Mouse (Mus musculus): ENCODE results near the gene Phkg2.

Phkg2 gene

DNA sequence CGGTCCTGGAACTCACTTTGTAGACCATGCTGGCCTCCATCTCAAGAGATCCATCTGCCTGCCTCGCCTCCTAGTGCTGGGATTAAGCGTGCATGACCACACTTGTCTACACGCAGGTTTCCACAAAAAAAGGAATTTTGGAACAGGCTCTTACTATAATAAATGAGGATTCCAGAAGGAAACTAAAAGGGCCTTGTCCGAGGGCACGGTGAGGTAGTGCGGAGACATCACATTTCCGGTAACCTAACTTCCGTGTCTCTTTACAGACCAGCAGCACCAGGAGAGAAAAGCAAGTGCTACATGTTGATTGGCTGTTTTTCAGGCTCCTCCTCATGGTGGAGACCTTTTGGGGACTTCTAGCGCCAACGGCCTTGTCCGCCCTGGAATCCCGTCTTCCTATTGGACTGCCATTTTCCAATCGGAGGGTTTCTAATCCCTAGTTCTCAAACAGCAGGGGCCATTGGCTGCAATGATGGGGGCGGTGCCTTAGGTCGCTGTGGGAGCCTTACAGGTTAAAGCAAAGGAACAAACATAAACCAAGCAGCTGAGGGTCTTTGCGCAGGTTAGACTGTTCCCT, at the start of gene Phkg2:
Gene Phkg2 (plus strand): TSS at position 446 of the 577 bp plus-strand sequence.
- DNase-seq = peak; percentile 90

DNA sequence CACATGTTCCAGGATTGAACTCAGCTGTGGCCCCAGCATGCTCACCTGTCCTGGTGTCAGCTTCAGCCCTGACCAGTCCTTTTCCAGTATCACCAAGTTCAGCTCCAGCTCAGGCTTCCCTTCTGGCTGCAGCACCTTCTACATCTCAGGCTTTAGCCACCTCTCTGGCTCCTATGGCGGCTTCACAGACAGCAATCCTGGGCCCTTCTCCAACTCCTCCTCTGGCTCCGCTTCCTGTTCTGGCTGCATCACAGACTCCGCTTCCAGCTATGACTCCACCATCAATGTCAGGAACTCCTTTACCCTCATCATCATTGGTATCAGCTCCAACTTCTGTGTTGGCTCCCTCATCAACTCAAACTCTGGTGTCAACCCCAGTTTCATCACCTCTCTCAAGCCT, 31.5 kb upstream of the Phkg2 start:
- no peak for DNase-seq

DNA sequence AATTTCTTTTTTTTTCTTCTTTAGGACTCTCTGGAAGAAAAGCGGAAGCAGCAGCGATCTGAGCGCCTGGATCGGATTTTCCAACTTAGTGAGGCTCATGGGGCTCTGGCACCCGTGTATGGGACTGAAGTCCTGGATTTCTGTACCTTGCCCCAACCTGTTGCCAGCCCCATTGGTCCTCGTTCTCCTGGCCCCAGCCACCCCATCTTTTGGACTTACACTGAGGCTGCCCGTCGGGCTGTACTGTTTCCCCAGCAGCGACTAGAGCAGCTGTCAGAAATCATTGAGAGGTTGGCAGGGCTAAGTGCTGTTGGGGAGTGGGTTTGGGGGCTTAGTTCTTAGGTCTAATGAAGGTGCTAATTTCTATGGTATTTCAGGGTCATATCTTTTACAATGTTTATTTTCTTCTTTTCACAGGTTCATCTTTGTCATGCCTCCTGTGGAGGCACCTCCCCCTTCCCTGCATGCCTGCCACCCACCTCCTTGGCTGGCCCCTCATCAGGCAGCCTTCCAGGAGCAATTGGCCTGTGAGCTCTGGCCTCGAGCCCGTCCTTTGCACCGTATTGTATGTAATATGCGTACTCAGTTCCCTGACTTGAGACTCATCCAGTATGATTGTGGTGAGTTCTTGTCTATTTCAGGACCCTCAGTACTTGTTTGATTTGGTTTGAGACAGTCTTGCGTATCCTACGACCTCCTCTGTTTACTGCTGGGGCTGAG, 23.9 kb upstream of the Phkg2 start:
- no peak for DNase-seq

DNA sequence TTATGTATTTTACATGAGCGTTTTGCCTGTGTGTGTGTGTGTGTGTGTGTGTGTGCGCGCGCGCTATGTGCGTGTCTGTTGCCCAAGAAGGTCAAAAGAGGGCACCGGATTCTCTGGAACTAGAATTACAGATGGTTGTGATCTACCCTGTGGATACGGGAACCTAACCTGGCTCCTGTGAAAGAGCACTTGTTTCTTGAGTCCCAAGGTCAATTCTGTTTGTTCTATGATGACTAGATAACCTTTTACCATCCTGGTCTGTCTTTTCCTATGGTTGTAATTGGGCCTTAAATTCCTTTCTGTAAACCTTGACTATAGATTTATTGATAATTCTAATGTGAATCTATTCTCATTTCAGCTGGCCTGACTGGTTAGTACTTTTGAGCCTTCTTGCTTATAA, 21.6 kb upstream of the Phkg2 start:
- DNase-seq = no peak

DNA sequence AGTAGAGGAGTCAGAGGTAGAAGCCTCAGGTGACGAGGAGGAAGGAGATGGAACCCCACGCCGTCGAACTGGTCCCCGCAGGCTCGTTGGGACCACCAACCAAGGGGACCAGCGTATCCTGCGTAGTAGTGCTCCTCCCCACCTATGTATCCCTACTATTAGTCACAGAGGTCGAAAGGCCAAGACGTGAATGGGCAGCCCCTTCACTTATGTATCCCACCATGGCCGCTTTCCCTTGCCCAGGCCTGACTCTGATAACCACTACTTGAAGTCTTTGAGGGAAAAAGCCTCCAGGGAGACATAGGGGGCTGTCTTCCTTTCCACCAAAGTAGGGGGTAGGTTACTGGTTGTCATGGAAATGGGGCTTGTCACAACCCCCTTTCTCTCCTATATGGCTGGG, 12.6 kb upstream of the Phkg2 start:
- no peak for DNase-seq

DNA sequence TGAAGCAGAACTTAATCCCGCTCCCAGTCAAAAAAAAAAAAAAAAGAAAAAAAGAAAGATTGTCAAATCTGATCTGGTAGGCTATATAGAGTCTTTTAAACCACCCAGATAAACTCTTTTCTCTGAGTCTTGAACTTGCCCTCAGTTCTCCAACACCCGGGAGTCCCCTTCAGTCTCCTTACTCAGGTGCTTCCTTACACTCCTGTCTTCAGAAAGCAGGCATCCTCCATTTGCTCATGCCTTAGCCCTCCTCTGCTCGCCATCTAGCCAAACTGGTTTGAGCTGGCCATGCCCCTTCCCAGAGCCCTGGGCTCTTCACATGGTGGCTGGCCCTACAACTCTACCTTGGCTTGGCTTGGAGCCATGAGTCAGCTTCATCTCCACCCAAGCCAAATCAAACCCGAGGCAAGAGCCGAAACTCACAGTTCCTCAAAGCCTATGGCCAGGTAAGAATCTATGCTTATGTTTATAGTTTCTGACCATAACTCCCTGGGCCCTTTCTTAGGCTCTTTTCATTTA, 11.7 kb upstream of the Phkg2 start, which contains the start of gene Tmem265:
Gene Tmem265 (plus strand): TSS at position 51 of the 519 bp plus-strand sequence.
- no peak for DNase-seq

DNA sequence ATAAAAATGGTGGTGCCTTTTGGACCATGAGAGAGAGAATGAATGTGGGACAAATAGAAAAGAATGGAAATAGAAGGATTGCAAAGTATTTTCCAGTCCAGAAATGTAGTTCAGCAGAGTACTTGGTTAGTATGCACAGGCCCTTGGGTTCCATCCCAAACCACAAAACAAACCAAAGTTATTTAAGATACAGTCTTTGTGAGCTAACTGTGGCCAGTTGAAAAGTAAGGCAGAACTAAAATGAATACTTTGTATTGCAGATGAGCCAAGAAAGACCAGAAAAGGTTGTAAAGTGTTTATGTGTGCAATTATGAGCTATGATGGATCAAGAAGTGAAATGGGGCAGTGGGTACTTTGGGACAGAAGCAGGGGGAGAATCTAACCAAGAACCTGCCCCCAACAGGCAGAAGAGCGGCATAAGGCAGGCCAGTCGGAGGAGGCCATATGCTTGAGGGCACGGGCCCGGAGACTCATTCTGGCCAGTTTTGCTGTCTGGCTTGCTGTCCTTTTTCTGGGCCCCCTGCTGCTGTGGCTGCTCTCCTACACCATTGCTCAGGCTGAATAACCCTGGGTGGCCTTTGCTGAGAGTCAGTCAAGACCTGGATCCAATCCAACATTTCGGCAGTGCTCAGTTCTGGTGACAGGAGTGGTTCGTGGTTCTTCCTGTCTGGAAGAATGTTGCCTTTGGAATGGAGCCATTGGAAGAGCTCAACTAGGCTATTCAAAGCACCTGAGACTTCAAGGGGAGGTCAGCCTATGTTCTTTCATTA, 8.6 kb upstream of the Phkg2 start:
- no peak for DNase-seq

DNA sequence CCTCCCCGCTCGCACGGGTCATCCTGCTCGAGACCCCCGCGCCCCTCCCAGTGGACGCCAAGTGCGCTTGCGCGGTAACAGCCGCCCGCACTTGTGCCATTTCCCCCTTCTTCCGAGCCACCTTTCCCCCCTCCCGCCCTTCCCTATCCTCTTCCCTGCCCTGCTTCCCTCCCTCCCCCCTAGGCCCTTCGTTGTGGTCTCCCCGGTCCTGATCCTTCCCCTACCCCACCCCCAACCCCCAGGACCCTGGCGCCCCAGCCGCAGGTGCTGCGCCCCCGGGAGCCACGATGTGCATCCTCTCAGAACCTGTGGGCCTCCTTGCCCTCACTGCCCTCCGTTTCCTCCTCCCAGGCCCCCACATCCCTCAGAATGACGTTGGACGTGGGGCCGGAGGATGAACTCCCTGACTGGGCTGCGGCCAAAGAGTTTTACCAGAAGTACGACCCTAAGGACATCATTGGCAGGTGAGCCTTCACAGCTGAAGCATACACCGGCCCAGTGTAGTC, 416 bp downstream of the Phkg2 start:
- DNase-seq = peak; percentile 52

DNA sequence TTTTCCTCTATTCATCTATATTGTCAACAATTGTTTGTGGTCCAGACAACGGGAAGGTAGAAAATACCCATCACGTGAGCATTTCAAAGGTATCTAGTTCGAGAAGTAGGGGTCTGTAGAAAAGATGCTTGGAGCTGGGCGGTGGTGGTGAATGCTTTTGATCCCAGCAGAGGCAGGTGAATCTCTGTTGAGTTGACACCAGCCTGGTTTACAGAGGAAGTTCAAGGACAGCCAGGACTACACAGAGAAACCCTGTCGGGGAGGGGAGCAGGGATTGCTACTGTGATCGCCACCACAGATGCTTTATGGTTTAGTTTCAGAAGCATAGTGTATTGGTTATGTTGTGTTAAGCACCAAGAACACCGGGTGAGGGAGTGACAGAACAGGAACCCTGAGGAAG, 975 bp downstream of the Phkg2 start:
- no peak for DNase-seq

DNA sequence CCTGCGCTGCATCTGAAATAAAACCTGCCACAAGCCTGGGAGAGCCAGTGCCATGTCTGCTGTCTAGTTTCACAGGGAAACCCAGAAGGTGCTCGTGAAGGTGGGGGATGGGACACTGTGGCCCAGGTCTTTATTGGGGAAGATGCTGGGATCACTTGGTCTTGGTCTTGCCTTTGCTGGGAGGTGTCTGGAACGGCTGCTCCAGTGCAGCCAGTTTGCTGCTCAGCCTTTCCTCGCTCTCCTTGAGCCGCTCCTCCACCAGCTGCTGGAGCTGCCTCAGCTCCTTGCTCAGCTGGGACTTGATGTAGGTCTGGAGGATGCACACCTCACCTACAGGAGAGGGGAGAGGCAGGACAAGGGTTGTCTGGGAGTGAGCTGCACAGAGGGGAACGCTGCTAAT, 10.1 kb downstream of the Phkg2 start:
- no peak for DNase-seq

DNA sequence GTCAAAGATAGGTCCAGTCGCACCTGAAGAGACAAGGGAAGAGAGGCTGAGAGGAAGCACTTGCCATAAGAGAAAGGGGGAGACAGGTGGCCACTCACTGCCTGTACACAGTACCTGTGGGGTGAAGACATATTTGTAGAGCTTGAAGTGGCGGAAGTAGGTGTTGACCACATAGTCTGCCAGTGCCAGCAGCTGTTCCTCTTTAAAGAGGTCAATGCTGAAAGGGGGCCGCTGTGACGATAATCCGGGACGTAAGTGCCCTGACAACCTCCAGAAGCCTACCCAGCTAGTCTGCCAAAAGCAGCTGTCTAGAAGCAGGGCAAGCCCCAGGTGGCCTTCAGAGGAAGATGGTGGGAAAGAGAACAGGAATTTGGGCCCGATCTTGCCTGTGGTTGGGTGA, 11.9 kb downstream of the Phkg2 start:
- DNase-seq = no peak

DNA sequence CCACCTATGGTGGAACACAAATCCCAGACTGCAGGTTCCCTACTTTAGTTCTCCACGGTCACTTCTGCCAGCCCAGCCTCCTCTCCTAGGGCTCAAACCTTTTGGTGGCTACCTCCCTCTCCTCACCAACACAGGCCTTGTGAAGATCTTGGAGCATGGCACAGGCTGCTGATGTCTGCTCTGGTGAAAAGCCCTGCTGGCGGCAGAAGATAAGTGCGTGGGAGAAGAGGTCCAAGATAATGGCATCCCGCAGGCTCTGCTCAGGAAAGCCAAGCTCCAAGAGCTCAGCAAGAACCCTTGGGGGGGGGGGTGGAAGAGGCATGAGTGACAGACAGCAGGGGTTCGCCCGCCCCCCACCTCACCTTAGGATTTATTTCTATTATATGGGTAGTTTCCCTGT, 13.0 kb downstream of the Phkg2 start:
- no peak for DNase-seq

DNA sequence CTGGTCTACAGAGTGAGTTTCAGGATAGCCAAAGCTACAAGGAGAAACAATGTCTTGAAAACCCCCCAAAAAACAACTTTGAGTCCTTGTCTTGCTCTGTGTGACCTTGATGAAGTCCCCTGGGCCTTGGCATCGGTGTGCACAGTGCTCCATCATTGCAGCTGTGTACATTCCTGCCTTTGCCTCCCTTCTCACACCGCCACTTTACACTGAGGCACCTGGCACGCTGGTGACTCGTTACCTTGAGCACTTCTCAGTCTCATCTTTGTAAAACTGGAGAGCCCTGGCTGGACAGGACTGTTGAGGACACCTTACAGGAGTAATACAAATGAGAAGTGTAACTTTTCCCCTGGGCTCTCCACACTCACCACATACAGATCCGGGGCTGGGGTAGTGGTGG, 14.1 kb downstream of the Phkg2 start:
- DNase-seq = no peak

DNA sequence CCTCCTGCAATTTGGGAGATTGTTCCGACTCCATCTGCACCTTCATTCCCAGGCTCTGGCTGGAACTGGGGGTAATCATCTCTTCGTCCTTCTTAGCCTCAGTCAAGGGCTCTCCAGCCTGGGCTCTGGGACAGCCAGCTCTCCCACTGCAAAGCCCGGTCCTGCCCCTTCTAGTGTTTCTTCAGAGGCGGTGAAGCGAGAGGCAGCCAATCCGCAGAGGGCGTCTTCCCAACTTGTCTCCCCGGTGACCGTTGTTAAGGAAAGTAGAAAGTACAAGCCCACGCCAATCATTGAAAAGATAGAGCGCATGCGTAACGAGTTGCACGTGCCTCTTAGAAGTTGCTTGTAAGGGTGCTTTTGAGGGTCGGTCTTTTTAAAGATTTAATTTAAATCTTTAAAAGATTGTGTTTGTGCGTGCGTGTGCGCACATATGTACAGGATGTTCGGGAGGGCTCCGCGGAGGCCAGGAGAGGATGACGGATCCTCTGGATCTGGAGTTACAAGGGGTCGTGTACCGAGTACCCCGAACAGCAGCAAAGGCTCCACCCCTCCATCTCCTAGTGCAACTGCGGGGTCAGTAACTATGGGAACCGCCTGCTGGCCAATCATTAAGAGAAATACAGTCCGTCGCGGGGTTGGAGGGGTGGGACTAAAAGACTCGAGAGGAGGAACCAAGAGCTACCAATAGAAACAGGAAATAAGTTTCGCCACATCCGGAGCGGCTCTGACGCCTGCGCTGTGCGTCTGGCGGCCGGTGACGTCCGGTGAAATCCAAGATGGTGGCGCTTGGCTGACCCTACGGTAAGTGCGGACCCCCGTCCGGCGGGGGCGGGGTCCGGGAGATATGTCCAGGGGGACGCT, 15.1 kb downstream of the Phkg2 start, which contains the start of the genes Ccdc189 and Rnf40:
Gene Ccdc189 (minus strand): TSS at position 585 of the 861 bp plus-strand sequence.
Gene Rnf40 (plus strand): TSS at position 757 of the 861 bp plus-strand sequence.
- DNase-seq = peak; percentile 90

DNA sequence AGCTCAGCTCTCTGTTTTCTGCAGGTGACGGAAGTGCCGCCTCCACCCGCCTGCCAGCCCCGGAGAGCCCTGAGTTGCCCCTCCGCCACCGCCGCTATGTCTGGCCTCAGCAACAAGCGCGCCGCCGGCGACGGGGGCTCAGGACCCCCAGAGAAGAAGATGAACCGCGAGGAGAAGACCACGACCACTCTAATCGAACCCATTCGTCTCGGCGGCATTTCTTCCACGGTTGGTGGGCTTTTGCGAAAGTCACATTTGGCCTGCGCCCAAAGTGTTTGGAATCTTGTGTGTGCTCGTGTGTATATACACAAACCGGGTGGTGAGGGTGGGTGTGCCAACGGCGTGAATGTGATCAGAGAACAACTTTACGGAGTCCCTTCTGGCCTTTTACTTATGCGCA, 15.8 kb downstream of the Phkg2 start:
- DNase-seq = no peak

DNA sequence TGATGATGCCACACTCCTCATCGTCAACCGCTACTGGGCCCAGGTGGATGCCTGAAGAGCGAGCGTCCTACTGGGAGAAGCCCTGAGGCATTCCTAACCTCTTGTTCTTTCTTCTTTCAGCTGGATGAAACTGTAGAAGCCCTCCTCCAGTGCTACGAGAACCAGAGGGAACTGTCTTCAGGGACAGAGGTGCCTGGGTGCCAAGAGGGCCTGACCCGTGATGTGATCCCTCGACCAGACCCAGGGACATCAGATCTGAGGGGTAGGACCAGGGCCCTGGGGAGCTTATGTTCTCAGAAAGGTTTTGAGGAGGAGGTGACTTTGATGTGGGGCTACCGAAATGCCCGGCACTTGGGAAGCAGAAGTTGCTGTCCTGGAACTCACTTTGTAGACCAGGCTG, 16.5 kb downstream of the Phkg2 start:
- DNase-seq = no peak

DNA sequence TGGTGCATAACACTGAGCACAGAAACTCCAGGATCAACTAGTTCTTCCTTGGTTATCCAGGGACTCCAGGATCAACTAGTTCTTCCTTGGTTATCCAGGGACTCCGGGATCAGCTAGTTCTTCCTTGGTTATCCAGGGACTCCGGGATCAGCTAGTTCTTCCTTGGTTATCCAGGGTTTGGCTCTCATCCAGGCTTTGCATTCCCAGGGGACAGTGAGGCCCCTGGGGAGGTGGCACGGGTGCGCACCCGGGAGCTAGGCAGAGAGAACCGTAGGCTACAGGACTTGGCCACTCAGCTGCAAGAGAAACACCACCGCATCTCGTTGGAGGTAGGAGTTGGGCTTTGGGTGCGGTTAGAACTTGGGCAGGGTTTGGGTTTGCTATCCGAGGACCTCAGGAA, 18.0 kb downstream of the Phkg2 start:
- DNase-seq = no peak

DNA sequence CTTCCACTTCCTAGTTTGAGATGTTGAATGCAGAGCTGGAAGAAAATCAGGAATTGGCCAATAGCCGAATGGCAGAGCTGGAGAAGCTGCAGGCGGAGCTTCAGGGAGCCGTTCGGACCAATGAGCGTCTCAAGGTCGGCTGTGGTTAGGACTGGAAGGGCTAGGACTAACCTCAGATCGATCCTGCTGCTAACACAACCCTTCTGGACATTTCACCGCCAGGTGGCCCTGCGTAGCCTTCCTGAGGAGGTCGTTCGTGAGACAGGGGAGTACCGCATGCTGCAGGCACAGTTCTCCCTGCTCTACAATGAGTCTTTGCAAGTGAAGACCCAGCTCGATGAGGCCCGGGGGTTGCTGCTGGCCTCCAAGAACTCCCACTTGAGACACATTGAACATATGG, 19.4 kb downstream of the Phkg2 start:
- no peak for DNase-seq

DNA sequence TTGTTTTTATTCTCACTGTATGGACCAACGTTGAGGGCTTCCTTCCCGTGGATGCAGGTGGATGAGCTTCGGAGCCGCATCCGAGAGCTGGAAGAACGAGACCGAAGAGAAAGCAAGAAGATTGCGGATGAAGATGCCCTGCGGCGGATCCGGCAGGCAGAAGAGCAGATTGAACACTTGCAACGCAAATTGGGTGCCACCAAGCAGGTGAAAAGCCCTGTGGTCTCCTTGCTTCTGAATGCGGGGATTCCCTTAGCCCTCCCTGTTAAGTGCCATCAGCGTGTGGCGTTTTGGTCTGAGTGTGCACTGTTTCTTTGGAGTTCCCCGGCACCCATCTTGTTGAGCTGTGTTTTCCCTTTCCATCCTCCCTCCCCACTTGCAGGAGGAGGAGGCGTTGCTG, 23.6 kb downstream of the Phkg2 start:
- DNase-seq = no peak

DNA sequence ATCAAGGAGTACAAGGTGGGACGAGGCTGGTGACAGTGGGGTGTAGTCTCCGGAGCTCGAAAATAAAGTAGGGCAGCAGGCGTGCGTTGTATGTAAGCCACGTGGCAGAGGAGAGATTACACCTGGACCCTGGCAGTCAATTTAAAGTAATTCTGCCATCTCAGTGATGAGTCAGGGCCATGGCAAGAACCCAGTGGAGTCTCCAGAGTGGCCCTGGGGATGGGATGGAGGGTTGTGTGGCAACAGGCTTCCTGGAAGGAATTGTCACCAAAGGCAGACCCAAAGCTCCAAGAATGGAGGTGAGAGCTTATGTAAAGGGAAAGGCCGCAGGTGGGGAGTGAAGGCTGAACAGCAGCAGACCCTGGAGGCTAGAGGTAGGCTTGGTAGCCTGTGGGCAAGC, 27.5 kb downstream of the Phkg2 start:
- DNase-seq = no peak

DNA sequence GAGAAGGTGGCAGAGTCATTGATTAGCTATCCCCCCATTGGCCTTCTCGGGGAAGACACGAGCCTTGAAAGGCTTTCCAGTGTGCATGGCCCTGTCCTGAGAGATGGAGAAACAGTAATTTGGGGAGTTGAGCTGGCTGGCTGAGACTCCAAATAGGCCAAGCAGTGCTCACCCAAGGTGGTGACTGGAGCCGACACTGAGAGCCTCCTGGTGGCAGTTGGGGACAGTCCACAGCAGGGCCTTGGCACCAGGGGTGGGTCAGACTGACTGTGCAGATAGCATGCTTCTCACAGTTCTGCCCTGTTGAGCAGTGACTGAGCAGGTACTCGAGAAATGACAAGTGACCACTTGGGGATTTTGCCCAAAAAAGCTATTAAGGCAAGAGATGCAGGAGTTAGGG, 28.6 kb downstream of the Phkg2 start:
- DNase-seq = no peak

DNA sequence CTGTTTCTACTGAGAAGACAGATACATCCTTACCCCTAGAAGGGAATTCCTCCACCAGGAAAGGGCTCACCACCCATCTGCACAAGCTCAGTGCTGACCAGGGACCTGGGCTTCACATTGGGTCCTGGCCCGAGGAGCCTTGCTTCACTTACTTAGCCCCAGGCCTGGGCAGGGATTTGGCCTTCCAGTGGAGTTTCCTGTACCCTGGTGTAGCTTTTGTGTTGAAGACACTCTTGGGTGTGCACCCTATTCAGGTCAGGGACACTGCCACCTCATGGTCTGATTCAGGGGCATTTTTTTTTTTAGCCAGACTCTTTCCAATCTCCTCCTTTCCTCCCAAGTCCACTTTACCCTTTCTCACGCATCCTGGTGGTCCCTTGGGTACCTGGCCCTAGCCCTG, 29.8 kb downstream of the Phkg2 start:
- no peak for DNase-seq

DNA sequence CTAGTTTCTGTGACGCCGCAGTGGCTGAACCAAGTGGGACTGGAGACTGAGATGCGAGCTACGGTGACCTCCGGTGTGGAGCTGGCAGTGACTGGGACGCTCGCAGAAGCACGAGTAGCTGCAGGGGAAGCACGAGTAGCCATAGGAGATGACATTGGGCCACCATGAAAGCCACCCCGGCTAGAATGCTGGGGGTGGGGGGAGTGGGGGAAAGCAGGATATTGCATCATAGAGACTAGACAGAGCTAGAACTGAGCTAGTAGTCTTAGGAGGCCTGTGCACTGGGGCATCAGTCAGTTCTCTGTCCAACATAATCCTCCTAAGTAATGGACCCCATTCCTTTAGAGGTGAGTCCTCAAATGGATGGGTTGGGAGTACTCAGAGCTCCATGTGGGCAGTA, 31.1 kb downstream of the Phkg2 start:
- DNase-seq = no peak

All from thymus, postnatal 14 days (tissue).